Mouse (Mus musculus): ENCODE data around the gene Prpsap1.

DNA sequence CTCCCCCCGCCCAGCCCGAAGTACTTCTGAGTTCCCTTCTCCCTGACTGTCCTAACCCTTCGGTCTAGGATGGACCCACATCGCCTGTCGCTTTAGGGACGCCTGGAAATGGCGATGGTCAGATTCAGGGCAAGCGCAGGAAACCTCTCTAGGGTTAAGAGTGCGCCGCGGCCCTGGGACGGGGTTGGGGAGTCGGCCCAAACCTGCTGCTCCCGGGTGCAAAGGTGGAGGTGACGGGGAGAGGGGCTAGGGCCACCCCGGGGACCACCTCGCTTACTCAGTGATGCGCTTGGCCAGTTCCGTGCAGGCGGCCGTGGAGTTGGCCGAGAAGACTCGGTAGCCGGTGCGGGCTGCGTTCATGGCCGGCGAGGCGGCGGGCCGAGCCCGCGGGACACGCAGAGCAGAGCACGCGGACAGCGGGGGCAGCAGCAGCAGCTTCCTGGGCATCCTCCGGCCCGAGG, 4.2 kb downstream of the Prpsap1 start:
- no peak for TF ChIP-seq EP300 (IDR thresholded peaks at IDR 0.05; ENCODE audit: low read depth)
- TF ChIP-seq CTCF (IDR thresholded peaks at IDR 0.05; ENCODE audit: low read depth) = no peak
